Mouse (Mus musculus) layer of hippocampus, adult 9-11 months (tissue): ENCODE results near the gene Hdac4.

Source experiments
- DNase-seq: peaks from one replicate; pipeline ENCODE4 v3.0.0; 2022

Hdac4 gene

GRCm38 (mm10) chr1:91915961-91916360 is 279.5 kb downstream of the Hdac4 start:
- no peak for DNase-seq

- DNase-seq = no peak
Observed at GRCm38 (mm10) chr1:91914648-91915047, 280.9 kb downstream of the Hdac4 start.

GRCm38 (mm10) chr1:91913850-91914249 is 281.6 kb downstream of the Hdac4 start:
- no peak for DNase-seq

- no peak for DNase-seq
Observed at GRCm38 (mm10) chr1:91912227-91913119, 283.0 kb downstream of the Hdac4 start.

GRCm38 (mm10) chr1:91905268-91905667 is 290.2 kb downstream of the Hdac4 start:
- no peak for DNase-seq

GRCm38 (mm10) chr1:91903241-91903981 is 292.1 kb downstream of the Hdac4 start:
- DNase-seq = no peak

- DNase-seq = no peak
Observed at GRCm38 (mm10) chr1:91897078-91897477, 298.4 kb downstream of the Hdac4 start.

GRCm38 (mm10) chr1:91894286-91894685 is 301.2 kb downstream of the Hdac4 start:
- DNase-seq = no peak

GRCm38 (mm10) chr1:91893598-91893997 is 301.9 kb downstream of the Hdac4 start:
- no peak for DNase-seq

- DNase-seq = no peak
Observed at GRCm38 (mm10) chr1:91883115-91883514, 312.4 kb downstream of the Hdac4 start.

- DNase-seq = peak; percentile 30
Observed at GRCm38 (mm10) chr1:91880899-91881298, 314.6 kb downstream of the Hdac4 start.

- peak; percentile 70 for DNase-seq
Observed at GRCm38 (mm10) chr1:91880156-91880555, 315.3 kb downstream of the Hdac4 start.
